Mouse (Mus musculus) MEL (cell line): ENCODE data around the gene Gpr1. TPM values are rescaled to one million over a fixed set of nuclear protein-coding genes. Genes with fewer than 3 reads are reported as not detected.

Experiments
- DNase-seq: peaks from one replicate; pipeline ENCODE4 v3.0.0; 2011; ENCODE audit warnings: low read depth, low spot score
- H3K27ac ChIP-seq: 2 replicates; pipeline ENCODE4 v1.5.1; 2012; ENCODE audit warnings: low read depth, mild to moderate bottlenecking, control low read depth, low read length, moderate library complexity; ENCODE audit not compliant: control insufficient read depth
- H3K27me3 ChIP-seq, 2 experiments: fragments of 150-350 bp in 1 of 2; sonication (generic) in 1 of 2; 2 replicates each; pipeline ENCODE4 v1.6.1; 2012; ENCODE audit warnings: low read length in 2 of 2, mild to moderate bottlenecking in 2 of 2, improper control_type of control experiment in 1 of 2, moderate library complexity in 1 of 2; ENCODE audit not compliant: insufficient read depth in 2 of 2, control insufficient read depth in 1 of 2
- H3K36me3 ChIP-seq, 2 experiments: 2 replicates each; pipeline ENCODE4 v1.6.1; 2012 to 2014; ENCODE audit warnings: low read length in 2 of 2, improper control_type of control experiment in 1 of 2, inconsistent platforms in 1 of 2, mild to moderate bottlenecking in 1 of 2; ENCODE audit not compliant: insufficient read depth in 2 of 2, control insufficient read depth in 1 of 2
- H3K4me1 ChIP-seq, 2 experiments: fragments of 150-350 bp in 1 of 2; sonication (generic) in 1 of 2; 2 replicates each; pipeline ENCODE4 v1.6.1; 2012; ENCODE audit warnings: low read length in 2 of 2, improper control_type of control experiment in 1 of 2, mild to moderate bottlenecking in 1 of 2; ENCODE audit not compliant: insufficient read depth in 2 of 2, control insufficient read depth in 1 of 2
- H3K4me3 ChIP-seq, 2 experiments: fragments of 150-350 bp in 1 of 2; sonication (generic) in 1 of 2; 2 replicates each; pipeline ENCODE4 v1.5.1; 2012; ENCODE audit warnings: low read depth in 2 of 2, low read length in 2 of 2, mild to moderate bottlenecking in 2 of 2, moderate library complexity in 2 of 2, control low read depth in 1 of 2, improper control_type of control experiment in 1 of 2; ENCODE audit not compliant: control insufficient read depth in 1 of 2, insufficient read depth in 1 of 2
- H3K79me2 ChIP-seq: 2 replicates; pipeline ENCODE4 v1.6.1; 2012; ENCODE audit warnings: mild to moderate bottlenecking, low read length, moderate library complexity; ENCODE audit not compliant: control insufficient read depth, poor library complexity, insufficient read depth
- H3K9ac ChIP-seq: 2 replicates; pipeline ENCODE4 v1.6.1; 2012; ENCODE audit warnings: low read depth, mild to moderate bottlenecking, control low read depth, low read length, moderate library complexity; ENCODE audit not compliant: control insufficient read depth, poor library complexity, severe bottlenecking
- H3K9me3 ChIP-seq: fragments of 150-350 bp; sonication (generic); replicated peaks from 2 replicates; pipeline ENCODE4 v1.6.1; 2012; ENCODE audit warnings: mild to moderate bottlenecking, low read length, improper control_type of control experiment, moderate library complexity; ENCODE audit not compliant: insufficient read depth
- ETS1 ChIP-seq: IDR thresholded peaks from 2 replicates; pipeline ENCODE4 v1.6.1; 2012; ENCODE audit warnings: low read depth, mild to moderate bottlenecking, inconsistent platforms, low read length, improper control_type of control experiment, moderate library complexity
- GATA1 ChIP-seq: IDR thresholded peaks from 2 replicates; pipeline ENCODE4 v1.6.1; 2011; ENCODE audit warnings: low read depth, low read length, improper control_type of control experiment
- MEF2A ChIP-seq: IDR thresholded peaks from 2 replicates; pipeline ENCODE4 v1.6.1; 2014; ENCODE audit warnings: low read depth, mild to moderate bottlenecking, inconsistent platforms, low read length, improper control_type of control experiment; ENCODE audit not compliant: poor library complexity, insufficient replicate concordance, severe bottlenecking; ENCODE audit errors: extremely low read depth
- NELFE ChIP-seq: IDR thresholded peaks from 2 replicates; pipeline ENCODE4 v1.6.1; 2011; ENCODE audit warnings: low read depth, low read length, improper control_type of control experiment
- POLR2A ChIP-seq, 2 experiments: IDR thresholded peaks; 2 replicates each; pipeline ENCODE4 v1.6.1; 2011 to 2012; ENCODE audit warnings: low read length in 2 of 2, mild to moderate bottlenecking in 2 of 2, control low read depth in 1 of 2, improper control_type of control experiment in 1 of 2, low read depth in 1 of 2, moderate library complexity in 1 of 2; ENCODE audit not compliant: control insufficient read depth in 1 of 2, insufficient read depth in 1 of 2, poor library complexity in 1 of 2
- RAD21 ChIP-seq: IDR thresholded peaks from 2 replicates; pipeline ENCODE4 v1.6.1; 2011; ENCODE audit warnings: mild to moderate bottlenecking, low read depth, low read length, improper control_type of control experiment
- SIN3A ChIP-seq: IDR thresholded peaks from 2 replicates; pipeline ENCODE4 v1.6.1; 2012; ENCODE audit warnings: low read length, improper control_type of control experiment, inconsistent platforms
- SMC3 ChIP-seq: IDR thresholded peaks from 2 replicates; pipeline ENCODE4 v1.6.1; 2011; ENCODE audit warnings: low read depth, low read length, improper control_type of control experiment
- TBP ChIP-seq: IDR thresholded peaks from 2 replicates; pipeline ENCODE4 v1.8.0; 2011; ENCODE audit warnings: low read depth, low read length, improper control_type of control experiment
- UBTF ChIP-seq: IDR thresholded peaks from 2 replicates; pipeline ENCODE4 v1.6.1; 2012; ENCODE audit warnings: low read depth, mild to moderate bottlenecking, inconsistent platforms, low read length, improper control_type of control experiment, moderate library complexity, borderline replicate concordance; ENCODE audit not compliant: insufficient read depth
- USF2 ChIP-seq, 2 experiments: IDR thresholded peaks; 2 replicates each; pipeline ENCODE4 v1.6.1; 2011 to 2012; ENCODE audit warnings: improper control_type of control experiment in 2 of 2, low read length in 2 of 2, borderline replicate concordance in 1 of 2, inconsistent platforms in 1 of 2, low read depth in 1 of 2, mild to moderate bottlenecking in 1 of 2; ENCODE audit not compliant: insufficient read depth in 1 of 2
- ZC3H11A ChIP-seq: IDR thresholded peaks from 2 replicates; pipeline ENCODE4 v1.6.1; 2012; ENCODE audit warnings: low read depth, mild to moderate bottlenecking, inconsistent platforms, low read length, improper control_type of control experiment
- ZKSCAN1 ChIP-seq: IDR thresholded peaks from 2 replicates; pipeline ENCODE4 v1.6.1; 2012; ENCODE audit warnings: low read depth, mild to moderate bottlenecking, inconsistent platforms, low read length, improper control_type of control experiment, moderate library complexity
- ZMIZ1 ChIP-seq: IDR thresholded peaks from 2 replicates; pipeline ENCODE4 v1.6.1; 2012; ENCODE audit warnings: low read depth, mild to moderate bottlenecking, inconsistent platforms, low read length, improper control_type of control experiment, moderate library complexity
- ZNF384 ChIP-seq: IDR thresholded peaks from 2 replicates; pipeline ENCODE4 v1.6.1; 2012; ENCODE audit warnings: low read depth, mild to moderate bottlenecking, inconsistent platforms, low read length, improper control_type of control experiment
- polyA plus RNA-seq, 2 experiments: library from polyadenylated mRNA; stranded (reverse) in 1 of 2; unstranded in 1 of 2; fragments of >175 nt in 1 of 2; fragments of >200 nt in 1 of 2; gene quantifications; 2 replicates each; pipeline versions ENCODE4 v1.2.1 to v1.2.4; 2012; ENCODE audit warnings: low replicate concordance in 2 of 2, low read depth in 1 of 2; ENCODE audit not compliant: insufficient read length in 2 of 2, insufficient read depth in 1 of 2, missing spikeins in 1 of 2
- total RNA-seq: library from RNA; depleted of rRNA; stranded (reverse); fragments of 300-350 nt; gene quantifications from 2 replicates; pipeline ENCODE4 v1.2.3, GENCODE M21; 2012

Gene Gpr1
- total and polyA plus RNA-seq, 3 experiments = 0.04 TPM; not detected in 2

DNA sequence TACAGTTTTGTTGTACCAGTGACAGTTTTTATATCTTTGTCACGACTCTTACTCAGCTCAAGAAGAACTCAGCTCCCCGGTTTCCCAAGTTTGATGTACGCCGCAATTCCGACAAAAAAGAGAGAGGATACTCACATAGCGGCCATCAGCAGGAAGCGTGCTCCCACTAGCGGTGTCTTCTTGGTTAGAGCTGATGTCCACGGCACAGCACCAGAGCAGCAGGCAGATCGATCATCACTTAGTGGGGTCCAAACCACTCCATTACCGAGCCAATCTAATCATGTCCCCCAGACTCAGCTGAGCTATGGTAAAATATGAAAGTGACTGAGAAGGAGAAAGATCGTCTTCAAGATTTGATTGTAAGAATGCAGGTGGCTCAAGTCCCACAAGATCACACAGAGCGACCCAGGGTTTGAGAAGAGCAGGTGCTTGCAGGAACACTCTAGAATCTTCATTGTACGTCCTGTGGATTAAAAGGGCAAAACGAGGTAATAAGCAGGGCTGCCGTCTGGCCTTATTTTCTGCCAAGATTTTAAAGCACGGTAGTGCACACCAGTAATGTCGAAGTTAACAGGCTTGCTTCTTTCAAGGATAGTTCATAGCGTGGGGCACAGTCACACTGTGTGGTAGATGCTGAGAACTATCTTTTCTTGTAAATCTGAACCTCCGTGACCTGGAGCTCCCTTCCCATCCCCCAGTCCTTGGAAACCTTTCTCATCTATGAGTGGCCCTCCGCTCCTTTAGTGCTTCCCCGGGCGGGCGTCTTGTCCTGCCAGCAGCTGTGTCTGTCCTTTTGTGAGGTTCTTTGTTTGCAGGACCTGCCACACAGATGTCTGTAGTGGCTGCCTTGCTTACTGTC lies 38.2 kb upstream of the Gpr1 start:
- Histone ChIP-seq H3K4me3 (no peak overlapping the region), H3K27ac (no peak overlapping the region), H3K9ac (no peak overlapping the region), H3K79me2 (no peaks in the 10 kb centered on the region), H3K36me3 (no peaks in the 10 kb centered on the region), H3K4me1 (no peaks in the 10 kb centered on the region), H3K9me3 (no peaks in the 10 kb centered on the region), H3K27me3 (no peaks in the 10 kb centered on the region)
- DNase-seq = no peak
- TF ChIP-seq SMC3 (no peak), UBTF (no peak), NELFE (no peak), TBP (no peak), ZC3H11A (no peak), ZKSCAN1 (no peak), POLR2A (IDR thresholded peaks at IDR 0.05; ENCODE audit: control insufficient read depth in 1 of 2, insufficient read depth in 1 of 2, low read depth in 1 of 2, low read length in 2 of 2, poor library complexity in 1 of 2) (no peak), ZNF384 (no peak), SIN3A (no peak), MEF2A (no peak), ETS1 (no peak), RAD21 (no peak), ZMIZ1 (no peak), GATA1 (no peak)

DNA sequence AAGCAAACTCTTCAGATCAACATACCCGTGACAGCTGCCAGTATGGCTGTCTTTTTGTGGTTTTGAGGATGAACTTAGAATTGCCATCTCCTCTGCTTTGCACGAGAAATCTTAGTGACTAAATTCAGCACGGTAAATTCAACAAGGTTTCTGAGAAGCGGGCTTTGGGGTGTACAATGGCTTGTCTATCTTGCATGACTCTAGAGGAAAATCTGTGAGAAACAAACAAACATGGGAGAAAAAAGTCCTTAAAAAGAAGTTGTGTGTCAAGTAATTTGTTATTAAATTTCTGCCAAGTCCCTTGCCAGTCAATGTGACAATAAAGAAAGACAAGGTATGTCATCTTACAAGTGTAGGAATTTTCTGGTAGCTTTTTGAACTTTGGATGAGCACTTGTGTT lies 34.9 kb upstream of the Gpr1 start:
- Histone ChIP-seq H3K27ac (no peak overlapping the region), H3K9ac (no peak overlapping the region), H3K79me2 (no peaks in the 10 kb centered on the region), H3K4me3 (no peak overlapping the region), H3K36me3 (no peaks in the 10 kb centered on the region), H3K27me3 (no peaks in the 10 kb centered on the region), H3K4me1 (no peaks in the 10 kb centered on the region), H3K9me3 (no peaks in the 10 kb centered on the region)
- TF ChIP-seq USF2 (IDR thresholded peaks at IDR 0.05; ENCODE audit: borderline replicate concordance in 1 of 2, insufficient read depth in 1 of 2, low read depth in 1 of 2, low read length in 2 of 2) (no peak), UBTF (no peak), MEF2A (no peak), POLR2A (IDR thresholded peaks at IDR 0.05; ENCODE audit: control insufficient read depth in 1 of 2, insufficient read depth in 1 of 2, low read depth in 1 of 2, low read length in 2 of 2, poor library complexity in 1 of 2) (no peak), ZC3H11A (no peak)
- no peak for DNase-seq
